Mouse (Mus musculus) kidney, postnatal 0 days (tissue): Measurements from ENCODE around the gene Ostf1. TPM values are rescaled to one million over a fixed set of nuclear protein-coding genes. Genes with fewer than 3 reads are reported as not detected.
A peak's percentile ranks its signal among the peaks of the same experiment; 100 is the strongest.

ENCODE experiments used
- ATAC-seq: fragments of 200-750 bp; cut with Nextera tagmentation; replicated peaks from 2 replicates; pipeline ENCODE4 v1.8.0; 2017; ENCODE audit warnings: low read depth, moderate number of reproducible peaks, moderate TSS enrichment, moderate library complexity; ENCODE audit not compliant: low FRiP score
- DNase-seq: peaks from one replicate; pipeline ENCODE4 v3.0.0-alpha.2; 2016; ENCODE audit warnings: low spot score
- H3K27ac ChIP-seq: fragments of 300-500 bp; sonication (generic); 2 replicates; pipeline ENCODE4 v1.5.1; 2014; ENCODE audit warnings: mild to moderate bottlenecking
- H3K27me3 ChIP-seq: fragments of 300-500 bp; sonication (generic); 2 replicates; pipeline ENCODE4 v1.6.1; 2014; ENCODE audit warnings: low read length, mixed read lengths; ENCODE audit not compliant: insufficient read depth
- H3K36me3 ChIP-seq: fragments of 300-500 bp; sonication (generic); 2 replicates; pipeline ENCODE4 v1.6.1; 2014; ENCODE audit warnings: low read length, mixed read lengths; ENCODE audit not compliant: insufficient read depth
- H3K4me1 ChIP-seq: fragments of 300-500 bp; sonication (generic); replicated peaks from 2 replicates; pipeline ENCODE4 v1.6.1; 2014; ENCODE audit warnings: antibody characterized with exemption, low read length, mixed read lengths; ENCODE audit not compliant: insufficient read depth
- H3K4me2 ChIP-seq: fragments of 300-500 bp; sonication (generic); 2 replicates; pipeline ENCODE4 v1.6.1; 2014; ENCODE audit warnings: mild to moderate bottlenecking, low read length, moderate library complexity, mixed read lengths
- H3K4me3 ChIP-seq: fragments of 300-500 bp; sonication (generic); replicated peaks from 2 replicates; pipeline ENCODE4 v1.5.1; 2014; ENCODE audit warnings: low read depth, low read length
- H3K9ac ChIP-seq: fragments of 300-500 bp; sonication (generic); 2 replicates; pipeline ENCODE4 v1.6.1; 2014; ENCODE audit warnings: low read depth, low read length
- H3K9me3 ChIP-seq: fragments of 300-500 bp; sonication (generic); replicated peaks from 2 replicates; pipeline ENCODE4 v1.6.1; 2016; ENCODE audit warnings: low read length, inconsistent platforms, mixed read lengths
- CTCF ChIP-seq: IDR thresholded peaks from 2 replicates; pipeline ENCODE4 v1.5.1; 2016; ENCODE audit warnings: antibody characterized with exemption, low read depth, mild to moderate bottlenecking, moderate library complexity
- WGBS: fragments of 180-500 bp; shearing (Covaris S2); extraction: QIAGEN DNeasy Blood & Tissue Kit; methylation state at CpG from one replicate; pipeline ENCODE4 v1.1.7; 2014; 5-methylcytosine and 5-hydroxymethylcytosine counted together
- polyA plus RNA-seq: library from polyadenylated mRNA; unstranded; fragments of >200 nt; fragmentation: Nextera tagmentation; extraction: Ambion mirVana; gene quantifications from 2 replicates; pipeline ENCODE4 v1.2.1, GENCODE M21; 2015

The Ostf1 gene
- 190 and 191 TPM in 2 replicates for polyA plus RNA-seq

GRCm38 (mm10) chr19:18631644-18632219 is at the start of gene Ostf1, which contains the start of gene Nmrk1:
Gene Ostf1 (minus strand): TSS chr19:18631823.
Gene Nmrk1 (plus strand): TSS chr19:18631950.
- Histone ChIP-seq H3K27ac (peak within 1 kb of the TSS; percentile 97), H3K4me3 (peak within 1 kb of the TSS; percentile 71), H3K36me3 (no peaks in the 10 kb centered on the region), H3K9ac (peak within 1 kb of the TSS; percentile 83), H3K4me2 (peak within 1 kb of the TSS; percentile 61), H3K9me3 (no peaks in the 10 kb centered on the region), H3K27me3 (no peaks in the 10 kb centered on the region), H3K4me1 (peaks cover 16% of the 10 kb centered on the region; the same call in 1 of the 2 replicates)
- ATAC-seq (peak; percentile 97), DNase-seq (peak; percentile 96)
- no peak for TF ChIP-seq CTCF
- WGBS: 1% methylated on average over 51 of the region's 51 CpGs

GRCm38 (mm10) chr19:18673116-18673515 is 41.5 kb upstream of the Ostf1 start:
- TF ChIP-seq CTCF: no peak
- Histone ChIP-seq H3K9ac (0 out of 2 replicates have a peak overlapping the region, but pooled peaks have one; percentile 32), H3K4me1 (peaks cover 22% of the 10 kb centered on the region), H3K27me3 (no peaks in the 10 kb centered on the region), H3K36me3 (no peaks in the 10 kb centered on the region), H3K9me3 (no peaks in the 10 kb centered on the region), H3K4me2 (peak overlapping the region; percentile 78), H3K27ac (no peak overlapping the region), H3K4me3 (no peak overlapping the region)
- DNase-seq (no peak), ATAC-seq (no peak)
- WGBS: 39% methylated on average over 4 of the region's 4 CpGs

- no peaks in the 10 kb centered on the region for H3K27me3 ChIP-seq
- no peak overlapping the region for H3K9ac ChIP-seq
- no peaks in the 10 kb centered on the region for H3K36me3 ChIP-seq
- 46% methylated on average over 3 of the region's 3 CpGs for WGBS
- no peak overlapping the region for H3K4me3 ChIP-seq
- no peak for ATAC-seq
- no peaks in the 10 kb centered on the region for H3K9me3 ChIP-seq
- H3K27ac ChIP-seq: no peak overlapping the region
- DNase-seq: no peak
- peak overlapping the region; percentile 78 for H3K4me2 ChIP-seq
- H3K4me1 ChIP-seq: peaks cover 22% of the 10 kb centered on the region
- no peak for TF ChIP-seq CTCF
Observed at GRCm38 (mm10) chr19:18672498-18672897, 40.9 kb upstream of the Ostf1 start.

GRCm38 (mm10) chr19:18671056-18671741 is 39.6 kb upstream of the Ostf1 start:
- no peaks in the 10 kb centered on the region for H3K36me3 ChIP-seq
- H3K9me3 ChIP-seq: no peaks in the 10 kb centered on the region
- H3K4me2 ChIP-seq: peak overlapping the region; percentile 78
- H3K27ac ChIP-seq: peak overlapping the region; percentile 89
- no peak for TF ChIP-seq CTCF
- H3K4me3 ChIP-seq: peak overlapping the region; percentile 71
- DNase-seq: peak; percentile 57
- H3K27me3 ChIP-seq: no peaks in the 10 kb centered on the region
- under 1% methylated on average over 54 of the region's 64 CpGs for WGBS
- H3K4me1 ChIP-seq: peaks cover 22% of the 10 kb centered on the region
- peak; percentile 75 for ATAC-seq
- H3K9ac ChIP-seq: peak overlapping the region; percentile 76

- Histone ChIP-seq H3K9ac (peak within 1 kb of the TSS; percentile 76), H3K4me1 (peaks cover 22% of the 10 kb centered on the region), H3K4me3 (peak within 1 kb of the TSS; percentile 71), H3K36me3 (no peaks in the 10 kb centered on the region), H3K27ac (peak within 1 kb of the TSS; percentile 89), H3K4me2 (peak within 1 kb of the TSS; percentile 78), H3K27me3 (no peaks in the 10 kb centered on the region), H3K9me3 (no peaks in the 10 kb centered on the region)
- TF ChIP-seq CTCF: no peak
- DNase-seq (peak; percentile 99), ATAC-seq (peak; percentile 98)
- WGBS: 1% methylated on average over 48 of the region's 58 CpGs
Observed at GRCm38 (mm10) chr19:18670608-18671007, 39.0 kb upstream of the Ostf1 start, which contains the start of gene Carnmt1. Gene Carnmt1 (plus strand): TSS chr19:18670764.

GRCm38 (mm10) chr19:18669551-18669950 is 37.9 kb upstream of the Ostf1 start:
- Histone ChIP-seq H3K4me1 (peaks cover 22% of the 10 kb centered on the region), H3K9me3 (no peaks in the 10 kb centered on the region), H3K27ac (no peak overlapping the region), H3K9ac (no peak overlapping the region), H3K4me2 (no peak overlapping the region), H3K36me3 (no peaks in the 10 kb centered on the region), H3K4me3 (no peak overlapping the region), H3K27me3 (no peaks in the 10 kb centered on the region)
- ATAC-seq (no peak), DNase-seq (no peak)
- no peak for TF ChIP-seq CTCF
- WGBS: 95% methylated on average over 7 of the region's 7 CpGs
